Mouse (Mus musculus) midbrain, embryonic 13.5 days (tissue): Measurements from ENCODE around the gene Sh3bgrl2. TPM values are rescaled to one million over a fixed set of nuclear protein-coding genes. Genes with fewer than 3 reads are reported as not detected.

Source experiments
- ATAC-seq: fragments of 200-750 bp; cut with Nextera tagmentation; 2 replicates; pipeline ENCODE4 v1.8.0; 2017; ENCODE audit warnings: mild to moderate bottlenecking, moderate TSS enrichment, moderate library complexity
- H3K27ac ChIP-seq: fragments of 300-500 bp; sonication (generic); 2 replicates; pipeline ENCODE4 v1.5.1; 2015; ENCODE audit warnings: inconsistent platforms, mild to moderate bottlenecking, moderate library complexity
- H3K27me3 ChIP-seq: fragments of 300-500 bp; sonication (generic); 2 replicates; pipeline ENCODE4 v1.6.1; 2015; ENCODE audit warnings: mild to moderate bottlenecking, inconsistent platforms
- H3K36me3 ChIP-seq: fragments of 300-500 bp; sonication (generic); 2 replicates; pipeline ENCODE4 v1.6.1; 2015; ENCODE audit warnings: mild to moderate bottlenecking, inconsistent platforms
- H3K4me1 ChIP-seq: fragments of 300-500 bp; sonication (generic); replicated peaks from 2 replicates; pipeline ENCODE4 v1.6.1; 2015; ENCODE audit warnings: inconsistent platforms
- H3K4me2 ChIP-seq: fragments of 300-500 bp; sonication (generic); replicated peaks from 2 replicates; pipeline ENCODE4 v1.6.1; 2015; ENCODE audit warnings: moderate library complexity, mild to moderate bottlenecking, inconsistent platforms
- H3K4me3 ChIP-seq: fragments of 300-500 bp; sonication (generic); replicated peaks from 2 replicates; pipeline ENCODE4 v1.5.1; 2015; ENCODE audit warnings: mild to moderate bottlenecking, inconsistent platforms
- H3K9ac ChIP-seq: fragments of 300-500 bp; sonication (generic); replicated peaks from 2 replicates; pipeline ENCODE4 v1.6.1; 2015; ENCODE audit warnings: mild to moderate bottlenecking, inconsistent platforms
- H3K9me3 ChIP-seq: fragments of 300-500 bp; sonication (generic); 2 replicates; pipeline ENCODE4 v1.6.1; 2016; ENCODE audit warnings: mild to moderate bottlenecking, inconsistent platforms
- WGBS: fragments of 180-500 bp; shearing (Covaris S2); methylation state at CpG from one replicate; pipeline ENCODE4 v1.1.7; 2015; 5-methylcytosine and 5-hydroxymethylcytosine counted together
- polyA plus RNA-seq: library from polyadenylated mRNA; unstranded; fragments of >200 nt; fragmentation: Nextera tagmentation; extraction: Ambion mirVana; gene quantifications from 2 replicates; pipeline ENCODE4 v1.2.1, GENCODE M21; 2015

Gene Sh3bgrl2
- polyA plus RNA-seq, 1 experiment from 2014 or later: 5.0 TPM

DNA sequence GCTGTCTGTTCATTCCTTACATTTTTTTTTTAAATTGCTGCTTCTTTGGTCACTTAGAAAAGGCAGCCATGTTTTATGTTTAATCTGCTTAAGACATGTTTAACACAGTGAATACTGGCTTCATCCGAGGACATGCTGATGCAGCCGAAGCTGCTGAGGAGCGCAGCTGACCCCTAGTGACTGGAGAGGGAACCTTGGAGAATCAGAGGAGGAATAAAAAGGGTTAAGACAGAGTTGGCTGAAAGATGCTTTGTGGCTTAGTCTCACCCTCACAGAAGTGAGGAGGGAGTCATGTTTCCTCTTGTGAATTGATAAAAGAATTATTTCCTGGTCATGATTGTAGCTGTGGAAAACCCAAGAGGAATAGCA, 28.5 kb downstream of the Sh3bgrl2 start:
- H3K27me3 ChIP-seq: no peaks in the 10 kb centered on the region
- no peak overlapping the region for H3K4me3 ChIP-seq
- H3K36me3 ChIP-seq: no peaks in the 10 kb centered on the region
- peaks cover 18% of the 10 kb centered on the region for H3K4me1 ChIP-seq
- 0 out of 2 replicates have a peak overlapping the region, but pooled peaks have one; percentile 17 for H3K27ac ChIP-seq
- WGBS: 17% methylated on average over 3 of the region's 3 CpGs
- ATAC-seq: peak; percentile 82
- H3K9ac ChIP-seq: no peak overlapping the region
- H3K4me2 ChIP-seq: no peak overlapping the region
- H3K9me3 ChIP-seq: no peaks in the 10 kb centered on the region

GRCm38 (mm10) chr9:83577260-83577659, 29.1 kb downstream of the Sh3bgrl2 start:
- H3K36me3 ChIP-seq: no peaks in the 10 kb centered on the region
- no peak overlapping the region for H3K4me3 ChIP-seq
- ATAC-seq: no peak
- H3K4me1 ChIP-seq: peaks cover 18% of the 10 kb centered on the region
- no peaks in the 10 kb centered on the region for H3K27me3 ChIP-seq
- no peak overlapping the region for H3K9ac ChIP-seq
- H3K9me3 ChIP-seq: no peaks in the 10 kb centered on the region
- H3K27ac ChIP-seq: no peak overlapping the region
- WGBS: 89% methylated on average over 7 of the region's 7 CpGs
- H3K4me2 ChIP-seq: no peak overlapping the region

DNA sequence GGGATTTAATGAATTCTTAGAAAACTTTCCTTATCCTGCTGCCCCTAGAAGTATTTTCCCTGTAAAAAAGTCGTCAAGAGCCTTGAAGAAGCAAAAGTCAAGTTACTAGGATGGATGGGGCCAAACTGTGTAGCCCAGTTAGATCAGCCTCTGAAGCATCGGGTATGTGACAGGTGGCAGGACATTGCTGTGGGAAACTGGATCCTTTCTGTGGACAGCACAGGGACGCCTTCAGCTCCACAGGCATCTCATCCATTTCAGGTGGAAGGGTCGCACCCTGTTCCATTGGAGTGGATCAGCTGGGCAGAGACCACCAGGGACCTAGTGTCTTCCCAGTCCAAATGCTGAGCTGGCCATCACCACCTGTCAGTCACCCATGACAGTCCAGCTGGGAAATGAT, 30.9 kb downstream of the Sh3bgrl2 start:
- WGBS: 78% methylated on average over 4 of the region's 4 CpGs
- ATAC-seq: no peak

DNA sequence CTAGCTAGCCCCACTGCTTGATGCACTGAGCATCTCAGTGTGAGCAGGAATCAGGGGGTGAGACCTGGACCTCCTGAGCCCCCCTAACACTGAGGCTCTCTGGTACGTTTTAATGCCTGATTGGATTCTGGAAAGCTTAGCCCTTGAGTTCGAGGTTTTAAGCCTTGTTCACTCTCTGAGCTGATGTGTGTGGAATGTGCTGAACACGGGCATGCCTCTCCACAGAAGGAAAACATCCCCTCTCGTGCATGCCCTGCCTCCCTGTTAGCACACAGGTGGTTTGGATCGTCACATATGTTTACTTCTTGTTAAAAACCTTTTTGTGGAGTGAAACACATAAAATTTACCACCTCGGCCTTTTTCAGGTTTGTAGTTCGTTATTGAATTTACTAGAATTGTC, 34.6 kb downstream of the Sh3bgrl2 start:
- Histone ChIP-seq H3K36me3 (no peaks in the 10 kb centered on the region), H3K4me1 (no peaks in the 10 kb centered on the region), H3K9ac (no peak overlapping the region), H3K9me3 (no peaks in the 10 kb centered on the region), H3K4me3 (no peak overlapping the region), H3K27me3 (no peaks in the 10 kb centered on the region), H3K27ac (no peak overlapping the region), H3K4me2 (no peak overlapping the region)
- WGBS: 74% methylated on average over 7 of the region's 7 CpGs
- ATAC-seq: no peak

More for the DNA sequence above, 30.9 kb downstream of the Sh3bgrl2 start:
- Histone ChIP-seq H3K9me3 (no peaks in the 10 kb centered on the region), H3K4me1 (peaks cover 14% of the 10 kb centered on the region), H3K27me3 (no peaks in the 10 kb centered on the region), H3K27ac (no peak overlapping the region), H3K4me2 (no peak overlapping the region), H3K36me3 (no peaks in the 10 kb centered on the region), H3K4me3 (no peak overlapping the region), H3K9ac (no peak overlapping the region)

GRCm38 (mm10) chr9:83586316-83587050, 38.4 kb downstream of the Sh3bgrl2 start:
- WGBS: 85% methylated on average over 17 of the region's 17 CpGs
- H3K4me3 ChIP-seq: no peak overlapping the region
- H3K27ac ChIP-seq: peak overlapping the region; percentile 7; the same call in 1 of the 2 replicates
- H3K9me3 ChIP-seq: no peaks in the 10 kb centered on the region
- no peaks in the 10 kb centered on the region for H3K36me3 ChIP-seq
- H3K9ac ChIP-seq: no peak overlapping the region
- H3K4me2 ChIP-seq: no peak overlapping the region
- H3K27me3 ChIP-seq: no peaks in the 10 kb centered on the region
- peaks cover 9% of the 10 kb centered on the region for H3K4me1 ChIP-seq
- ATAC-seq: no peak

GRCm38 (mm10) chr9:83587116-83587515, 39.0 kb downstream of the Sh3bgrl2 start:
- H3K9me3 ChIP-seq: no peaks in the 10 kb centered on the region
- H3K9ac ChIP-seq: no peak overlapping the region
- no peak for ATAC-seq
- no peak overlapping the region for H3K4me3 ChIP-seq
- H3K27ac ChIP-seq: 0 out of 2 replicates have a peak overlapping the region, but pooled peaks have one; percentile 7
- H3K36me3 ChIP-seq: no peaks in the 10 kb centered on the region
- no peak overlapping the region for H3K4me2 ChIP-seq
- 86% methylated on average over 9 of the region's 9 CpGs for WGBS
- peaks cover 9% of the 10 kb centered on the region for H3K4me1 ChIP-seq
- no peaks in the 10 kb centered on the region for H3K27me3 ChIP-seq

GRCm38 (mm10) chr9:83589063-83589462, 40.9 kb downstream of the Sh3bgrl2 start:
- no peaks in the 10 kb centered on the region for H3K9me3 ChIP-seq
- H3K4me2 ChIP-seq: no peak overlapping the region
- 90% methylated on average over 2 of the region's 2 CpGs for WGBS
- no peak overlapping the region for H3K9ac ChIP-seq
- H3K4me3 ChIP-seq: no peak overlapping the region
- H3K27ac ChIP-seq: no peak overlapping the region
- H3K4me1 ChIP-seq: peaks cover 9% of the 10 kb centered on the region
- no peak for ATAC-seq
- no peaks in the 10 kb centered on the region for H3K27me3 ChIP-seq
- H3K36me3 ChIP-seq: no peaks in the 10 kb centered on the region

GRCm38 (mm10) chr9:83589680-83590467, 41.7 kb downstream of the Sh3bgrl2 start:
- Histone ChIP-seq H3K9ac (0 out of 2 replicates have a peak overlapping the region, but pooled peaks have one; percentile 14), H3K27me3 (no peaks in the 10 kb centered on the region), H3K9me3 (no peaks in the 10 kb centered on the region), H3K4me1 (peaks cover 9% of the 10 kb centered on the region), H3K36me3 (no peaks in the 10 kb centered on the region), H3K4me2 (no peak overlapping the region), H3K27ac (peak overlapping the region; percentile 71), H3K4me3 (no peak overlapping the region)
- peak; percentile 80 for ATAC-seq
- 45% methylated on average over 14 of the region's 14 CpGs for WGBS

DNA sequence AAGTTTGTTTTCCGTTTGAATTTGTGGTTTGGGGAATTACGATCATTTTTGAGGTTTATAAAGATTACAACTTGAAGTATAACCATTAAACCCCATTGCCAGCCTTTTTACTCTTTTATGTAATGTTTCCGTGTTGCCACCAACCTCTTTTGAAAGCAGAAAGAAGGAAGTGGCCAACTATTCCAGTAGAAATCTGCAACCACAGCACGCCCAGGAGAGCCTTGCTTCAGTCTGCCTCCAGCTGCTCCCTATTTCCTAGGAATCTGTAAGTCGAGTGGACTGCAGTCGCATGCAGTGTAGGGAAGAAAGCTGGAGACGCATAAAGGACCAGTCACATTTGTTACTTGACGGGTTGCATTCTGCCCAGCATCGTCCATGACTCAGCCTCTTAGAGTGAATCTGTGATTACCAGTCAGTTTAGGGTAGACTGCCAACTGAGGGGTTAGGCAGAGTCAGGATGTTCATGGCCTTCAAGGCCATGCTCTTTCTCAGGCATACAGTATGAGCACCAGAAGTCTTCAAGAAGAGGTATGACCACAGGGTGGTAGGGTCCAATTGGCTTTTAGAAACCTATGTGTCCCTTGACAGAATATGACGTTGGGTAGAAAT, 43.8 kb downstream of the Sh3bgrl2 start:
- WGBS: 85% methylated on average over 10 of the region's 10 CpGs
- no peak for ATAC-seq
- no peaks in the 10 kb centered on the region for H3K9me3 ChIP-seq

DNA sequence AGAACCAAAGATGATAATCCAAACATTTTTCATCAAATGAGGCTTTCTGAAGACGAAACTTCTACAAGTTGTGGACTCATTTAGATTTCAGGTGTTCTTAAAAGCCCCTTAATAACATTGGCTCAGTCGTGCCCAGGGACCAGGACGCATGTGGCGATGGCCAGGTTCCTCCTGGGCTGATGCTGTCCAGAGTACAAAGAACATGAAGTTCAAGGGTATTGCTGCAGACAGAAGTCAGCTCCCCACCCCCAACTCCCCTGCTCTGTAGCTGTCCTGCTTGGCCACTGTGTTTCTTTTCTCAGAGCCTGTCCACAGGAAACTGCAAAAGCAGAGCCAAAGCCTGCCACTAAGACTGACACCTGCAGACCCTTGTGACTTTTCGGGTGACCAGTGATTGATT, 45.7 kb downstream of the Sh3bgrl2 start:
- 95% methylated on average over 5 of the region's 5 CpGs for WGBS
- H3K4me1 ChIP-seq: peaks cover 16% of the 10 kb centered on the region
- H3K36me3 ChIP-seq: no peaks in the 10 kb centered on the region
- no peak overlapping the region for H3K4me3 ChIP-seq
- no peak overlapping the region for H3K4me2 ChIP-seq
- H3K27me3 ChIP-seq: no peaks in the 10 kb centered on the region
- no peak overlapping the region for H3K27ac ChIP-seq
- no peak overlapping the region for H3K9ac ChIP-seq
- H3K9me3 ChIP-seq: no peaks in the 10 kb centered on the region
- no peak for ATAC-seq

More for the DNA sequence above, 43.8 kb downstream of the Sh3bgrl2 start:
- H3K27me3 ChIP-seq: no peaks in the 10 kb centered on the region
- no peaks in the 10 kb centered on the region for H3K36me3 ChIP-seq
- H3K27ac ChIP-seq: no peak overlapping the region
- H3K4me1 ChIP-seq: peaks cover 9% of the 10 kb centered on the region
- no peak overlapping the region for H3K9ac ChIP-seq
- no peak overlapping the region for H3K4me2 ChIP-seq
- no peak overlapping the region for H3K4me3 ChIP-seq

GRCm38 (mm10) chr9:83596132-83596531, 48.0 kb downstream of the Sh3bgrl2 start:
- H3K9ac ChIP-seq: no peak overlapping the region
- H3K4me1 ChIP-seq: peaks cover 15% of the 10 kb centered on the region; the same call in 1 of the 2 replicates
- WGBS: 91% methylated on average over 6 of the region's 6 CpGs
- no peak overlapping the region for H3K4me2 ChIP-seq
- H3K27me3 ChIP-seq: no peaks in the 10 kb centered on the region
- H3K36me3 ChIP-seq: no peaks in the 10 kb centered on the region
- no peaks in the 10 kb centered on the region for H3K9me3 ChIP-seq
- no peak overlapping the region for H3K27ac ChIP-seq
- ATAC-seq: no peak
- H3K4me3 ChIP-seq: no peak overlapping the region
